Mouse (Mus musculus): ENCODE measurements around the gene D6Ertd527e.

GRCm38 (mm10) chr6:87131078-87131477, 26.5 kb downstream of the D6Ertd527e start:
- TF ChIP-seq POLR2A (IDR thresholded peaks at IDR 0.05; ENCODE audit: low read depth, low read length), result no peak
- TF ChIP-seq CTCF (IDR thresholded peaks at IDR 0.05; ENCODE audit: extremely low read depth, insufficient read length, insufficient replicate concordance, low read depth, low read length), result no peak
